9 mouse cellular contexts compared by ENCODE assay signal in the genomic region with DNA sequence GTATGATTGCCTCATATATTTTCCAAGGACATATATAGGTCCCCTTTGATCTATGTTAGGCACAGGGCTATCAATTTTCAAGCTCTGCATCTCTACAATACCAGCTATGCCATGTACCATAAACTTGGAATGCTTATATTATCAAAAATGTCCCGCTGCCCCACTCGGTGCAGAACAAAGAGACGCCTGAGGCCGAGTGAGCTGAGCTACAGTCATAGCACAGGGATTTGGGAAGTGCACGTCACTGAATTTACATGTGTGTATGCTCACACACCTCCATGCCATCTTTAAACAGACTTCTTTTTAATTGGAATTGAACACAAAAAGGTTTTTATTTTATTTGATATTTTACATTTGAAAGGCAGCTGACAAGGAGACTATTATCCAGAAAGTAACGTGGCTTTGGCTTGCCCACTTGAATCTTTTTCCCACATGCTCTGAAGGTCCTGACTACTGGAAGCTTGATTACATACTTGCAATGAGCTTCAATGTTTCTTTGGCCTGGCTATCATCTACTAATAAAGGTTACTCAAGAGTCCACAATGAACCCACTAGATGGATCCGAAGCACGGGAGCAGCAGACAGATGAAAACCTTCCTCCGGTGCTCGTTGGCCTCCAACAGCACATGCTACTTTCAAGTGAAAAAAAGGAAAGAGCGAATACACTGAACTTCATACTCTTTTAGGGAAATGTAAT.
A peak's percentile ranks its signal among the peaks of the same experiment; 100 is the strongest.
DNase-seq lines count a peak whose midpoint lies in the region; ATAC-seq and TF ChIP-seq lines count a peak whose summit lies in the region.
"Had no signal": no experiment of that assay in that cellular context is flagged by ENCODE, and none has a peak within 500 bp of the region (broad histone marks: within the 10 kb centered on the region; RNA-seq: fewer than 3 reads in every experiment).

No protein-coding gene starts in this region.

- no peak for DNase-seq in intestine, embryonic 14.5 days (ENCODE audit: low spot score)
- peak; percentile 61 for DNase-seq in embryonic facial prominence, embryonic 11.5 days (ENCODE audit: low spot score)
- DNase-seq in neural tube, embryonic 10.5 days (ENCODE audit: extremely low spot score, low spot score): peak; percentile 26
- DNase-seq in spleen, postnatal 10 days (ENCODE audit: low spot score in 2 of 2): no peak
- no peak for DNase-seq in thymus, postnatal 36 days
- DNase-seq in cerebellum, postnatal 4 days (ENCODE audit: low spot score in 2 of 2): no peak

- peak overlapping the region; percentile 20; the same call in 1 of the 2 replicates for H3K4me3 ChIP-seq in intestine, embryonic 14.5 days (ENCODE audit: low read depth, low read length)
- H3K4me3 ChIP-seq in intestine, postnatal 0 days (ENCODE audit: low read depth, low read length): no peak overlapping the region
- peak overlapping the region; percentile 53 for H3K4me3 ChIP-seq in embryonic facial prominence, embryonic 11.5 days (ENCODE audit: low read depth, low read length)
- H3K4me3 ChIP-seq in hindbrain, embryonic 13.5 days: peak overlapping the region; percentile 45
- H3K4me3 ChIP-seq: liver, embryonic 12.5 days had no signal

- no peak for ATAC-seq in intestine, embryonic 14.5 days (replicated peaks; ENCODE audit: low FRiP score, low TSS enrichment, low read depth)
- no peak for ATAC-seq in intestine, postnatal 0 days
- ATAC-seq in embryonic facial prominence, embryonic 11.5 days (replicated peaks; ENCODE audit: insufficient number of reproducible peaks, low FRiP score, low TSS enrichment, low read depth): no peak; the same call in 1 of the 2 replicates
- peak; percentile 74 for ATAC-seq in hindbrain, embryonic 13.5 days (ENCODE audit: low FRiP score)
- ATAC-seq: liver, embryonic 12.5 days had no signal

- H3K27ac ChIP-seq in intestine, embryonic 14.5 days (ENCODE audit: low read depth): peak overlapping the region; percentile 34; the same call in 1 of the 2 replicates
- no peak overlapping the region for H3K27ac ChIP-seq in intestine, postnatal 0 days (ENCODE audit: low read depth, low read length)
- H3K27ac ChIP-seq in embryonic facial prominence, embryonic 11.5 days (replicated peaks; ENCODE audit: low read depth, low read length): peak overlapping the region; percentile 66
- peak overlapping the region; percentile 80 for H3K27ac ChIP-seq in hindbrain, embryonic 13.5 days
- H3K27ac ChIP-seq: liver, embryonic 12.5 days had no signal

- H3K36me3 ChIP-seq in intestine, embryonic 14.5 days (ENCODE audit: control insufficient read depth, insufficient read depth, low read length): no peaks in the 10 kb centered on the region
- no peaks in the 10 kb centered on the region for H3K36me3 ChIP-seq in intestine, postnatal 0 days (ENCODE audit: control insufficient read depth, insufficient read depth)
- H3K36me3 ChIP-seq in embryonic facial prominence, embryonic 11.5 days (replicated peaks; ENCODE audit: control insufficient read depth, insufficient read depth, low read depth, low read length): no peaks in the 10 kb centered on the region
- no peaks in the 10 kb centered on the region for H3K36me3 ChIP-seq in hindbrain, embryonic 13.5 days
- H3K36me3 ChIP-seq: liver, embryonic 12.5 days had no signal

- WGBS in intestine, embryonic 14.5 days: 66% methylated on average over 11 of the region's 11 CpGs
- 75% methylated on average over 11 of the region's 11 CpGs for WGBS in intestine, postnatal 0 days
- WGBS in embryonic facial prominence, embryonic 11.5 days: 18% methylated on average over 11 of the region's 11 CpGs
- 10% methylated on average over 11 of the region's 11 CpGs for WGBS in hindbrain, embryonic 13.5 days

- H3K9me3 ChIP-seq in intestine, embryonic 14.5 days (ENCODE audit: control insufficient read depth, low read length): no peaks in the 10 kb centered on the region
- H3K9me3 ChIP-seq in intestine, postnatal 0 days (ENCODE audit: control insufficient read depth): no peaks in the 10 kb centered on the region
- no peaks in the 10 kb centered on the region for H3K9me3 ChIP-seq in embryonic facial prominence, embryonic 11.5 days (replicated peaks; ENCODE audit: control insufficient read depth, low read length)
- H3K9me3 ChIP-seq in hindbrain, embryonic 13.5 days: no peaks in the 10 kb centered on the region
- H3K9me3 ChIP-seq: liver, embryonic 12.5 days had no signal

- H3K4me2 ChIP-seq in intestine, embryonic 14.5 days (ENCODE audit: low read length): peak overlapping the region; percentile 24
- no peak overlapping the region for H3K4me2 ChIP-seq in intestine, postnatal 0 days (replicated peaks; ENCODE audit: low read depth)
- H3K4me2 ChIP-seq in embryonic facial prominence, embryonic 11.5 days (ENCODE audit: low read depth, low read length): peak overlapping the region; percentile 55
- peak overlapping the region; percentile 49 for H3K4me2 ChIP-seq in hindbrain, embryonic 13.5 days
- H3K4me2 ChIP-seq: liver, embryonic 12.5 days had no signal

- H3K27me3 ChIP-seq in intestine, embryonic 14.5 days (replicated peaks; ENCODE audit: control insufficient read depth, insufficient read depth, low read length): no peaks in the 10 kb centered on the region
- no peaks in the 10 kb centered on the region for H3K27me3 ChIP-seq in intestine, postnatal 0 days (replicated peaks; ENCODE audit: control insufficient read depth, insufficient read depth, low read length)
- no peaks in the 10 kb centered on the region for H3K27me3 ChIP-seq in embryonic facial prominence, embryonic 11.5 days (ENCODE audit: control insufficient read depth, insufficient read depth, low read length)
- no peaks in the 10 kb centered on the region for H3K27me3 ChIP-seq in hindbrain, embryonic 13.5 days
- H3K27me3 ChIP-seq: liver, embryonic 12.5 days had no signal

- no peak for TF ChIP-seq CTCF in intestine, postnatal 0 days (IDR thresholded peaks at IDR 0.05; ENCODE audit: low read depth)

- H3K9ac ChIP-seq in intestine, embryonic 14.5 days (ENCODE audit: low read length): no peak overlapping the region
- H3K9ac ChIP-seq in intestine, postnatal 0 days (ENCODE audit: low read depth, low read length): no peak overlapping the region
- H3K9ac ChIP-seq in embryonic facial prominence, embryonic 11.5 days (replicated peaks; ENCODE audit: low read length): peak overlapping the region; percentile 68
- peak overlapping the region; percentile 75 for H3K9ac ChIP-seq in hindbrain, embryonic 13.5 days
- H3K9ac ChIP-seq: liver, embryonic 12.5 days had no signal

- H3K4me1 ChIP-seq in intestine, embryonic 14.5 days (replicated peaks; ENCODE audit: control insufficient read depth, insufficient read depth, low read length): peaks cover 15% of the 10 kb centered on the region; the same call in 1 of the 2 replicates
- H3K4me1 ChIP-seq in intestine, postnatal 0 days (replicated peaks; ENCODE audit: control insufficient read depth, insufficient read depth, low read length): peaks cover 2% of the 10 kb centered on the region; the same call in 1 of the 2 replicates
- 0 out of 2 replicates have a peak, but pooled peaks cover 2% of the 10 kb centered on the region for H3K4me1 ChIP-seq in embryonic facial prominence, embryonic 11.5 days (ENCODE audit: control insufficient read depth, insufficient read depth, low read length)
- H3K4me1 ChIP-seq in hindbrain, embryonic 13.5 days (replicated peaks): peaks cover 55% of the 10 kb centered on the region

Comparison
In these comparisons a context has a peak if more than half of its experiments do, and no peak if none do; other contexts are left out.
1. DNase-seq: peak in embryonic facial prominence, embryonic 11.5 days (single experiment) and neural tube, embryonic 10.5 days (single experiment); none in intestine, embryonic 14.5 days (single experiment), spleen, postnatal 10 days (0 of 2), thymus, postnatal 36 days (0 of 2) and cerebellum, postnatal 4 days (0 of 2).
2. H3K9ac ChIP-seq: peak in embryonic facial prominence, embryonic 11.5 days (single experiment) and hindbrain, embryonic 13.5 days (single experiment); none in intestine, embryonic 14.5 days (single experiment) and intestine, postnatal 0 days (single experiment).